Mouse (Mus musculus) lung, embryonic 14.5 days (tissue): ENCODE measurements at regions not wholly inside any gene's neighbourhood (a gene's known extent, or its start where the extent isn't known, plus 50 kb on each side); places are given as distances from the start of the nearest gene placed in this dataset.

Source experiments
- ATAC-seq: fragments of 200-750 bp; cut with Nextera tagmentation; 2 replicates; pipeline ENCODE4 v1.8.0; 2017; ENCODE audit warnings: mild to moderate bottlenecking, moderate TSS enrichment, moderate library complexity; ENCODE audit not compliant: insufficient read depth
- DNase-seq: peaks from one replicate; pipeline ENCODE4 v3.0.0-alpha.2; 2015
- H3K27ac ChIP-seq: fragments of 300-500 bp; sonication (generic); 2 replicates; pipeline ENCODE4 v1.5.1; 2014; ENCODE audit warnings: low read depth, mild to moderate bottlenecking, moderate library complexity
- H3K27me3 ChIP-seq: fragments of 300-500 bp; sonication (generic); 2 replicates; pipeline ENCODE4 v1.6.1; 2014; ENCODE audit warnings: low read length, control low read depth; ENCODE audit not compliant: insufficient read depth
- H3K36me3 ChIP-seq: fragments of 300-500 bp; sonication (generic); 2 replicates; pipeline ENCODE4 v1.6.1; 2014; ENCODE audit warnings: control low read depth; ENCODE audit not compliant: insufficient read depth
- H3K4me1 ChIP-seq: fragments of 300-500 bp; sonication (generic); 2 replicates; pipeline ENCODE4 v1.6.1; 2014; ENCODE audit warnings: antibody characterized with exemption, control low read depth; ENCODE audit not compliant: insufficient read depth
- H3K4me2 ChIP-seq: fragments of 300-500 bp; sonication (generic); 2 replicates; pipeline ENCODE4 v1.6.1; 2014; ENCODE audit warnings: mild to moderate bottlenecking
- H3K4me3 ChIP-seq: fragments of 300-500 bp; sonication (generic); 2 replicates; pipeline ENCODE4 v1.5.1; 2014; ENCODE audit warnings: low read depth, low read length
- H3K9ac ChIP-seq: fragments of 300-500 bp; sonication (generic); 2 replicates; pipeline ENCODE4 v1.6.1; 2014
- H3K9me3 ChIP-seq: fragments of 300-500 bp; sonication (generic); 2 replicates; pipeline ENCODE4 v1.6.1; 2016; ENCODE audit warnings: low read depth, low read length, control low read depth
- CTCF ChIP-seq: IDR thresholded peaks from 2 replicates; pipeline ENCODE4 v1.5.1; 2016; ENCODE audit warnings: antibody characterized with exemption, low read depth
- WGBS: fragments of 180-500 bp; shearing (Covaris S2); extraction: QIAGEN DNeasy Blood & Tissue Kit; methylation state at CpG from one replicate; pipeline ENCODE4 v1.1.7; 2014; 5-methylcytosine and 5-hydroxymethylcytosine counted together

DNA sequence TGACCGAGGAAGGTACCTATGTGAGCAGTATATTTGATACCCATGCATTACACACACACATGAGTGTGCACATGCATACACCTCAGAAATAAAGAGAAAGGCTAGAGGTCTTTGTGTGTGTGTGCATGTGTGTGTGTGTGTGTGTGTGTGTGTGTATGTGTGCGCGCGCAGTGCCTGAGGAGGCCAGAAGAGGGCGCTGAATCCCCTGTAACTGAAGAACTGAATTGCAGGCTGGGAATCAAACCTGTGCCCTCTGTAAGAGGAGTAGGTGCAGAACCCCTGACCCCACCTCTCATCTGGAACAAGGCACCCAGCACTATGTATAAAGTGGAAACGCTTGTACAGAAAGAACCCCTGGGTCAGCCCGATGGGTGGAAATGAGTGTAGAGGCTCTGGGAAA, 125.0 kb downstream of the Bmp7 start:
- ATAC-seq = no peak
- 0 out of 2 replicates have a peak, but pooled peaks have one; percentile 4 for TF ChIP-seq CTCF
- no peak overlapping the region for H3K27ac ChIP-seq
- no peak overlapping the region for H3K4me2 ChIP-seq
- H3K9me3 ChIP-seq = no peaks in the 10 kb centered on the region
- H3K27me3 ChIP-seq = no peaks in the 10 kb centered on the region
- WGBS = 90% methylated on average over 7 of the region's 7 CpGs
- no peaks in the 10 kb centered on the region for H3K36me3 ChIP-seq
- no peak overlapping the region for H3K9ac ChIP-seq
- no peak overlapping the region for H3K4me3 ChIP-seq
- no peaks in the 10 kb centered on the region for H3K4me1 ChIP-seq
- no peak for DNase-seq

DNA sequence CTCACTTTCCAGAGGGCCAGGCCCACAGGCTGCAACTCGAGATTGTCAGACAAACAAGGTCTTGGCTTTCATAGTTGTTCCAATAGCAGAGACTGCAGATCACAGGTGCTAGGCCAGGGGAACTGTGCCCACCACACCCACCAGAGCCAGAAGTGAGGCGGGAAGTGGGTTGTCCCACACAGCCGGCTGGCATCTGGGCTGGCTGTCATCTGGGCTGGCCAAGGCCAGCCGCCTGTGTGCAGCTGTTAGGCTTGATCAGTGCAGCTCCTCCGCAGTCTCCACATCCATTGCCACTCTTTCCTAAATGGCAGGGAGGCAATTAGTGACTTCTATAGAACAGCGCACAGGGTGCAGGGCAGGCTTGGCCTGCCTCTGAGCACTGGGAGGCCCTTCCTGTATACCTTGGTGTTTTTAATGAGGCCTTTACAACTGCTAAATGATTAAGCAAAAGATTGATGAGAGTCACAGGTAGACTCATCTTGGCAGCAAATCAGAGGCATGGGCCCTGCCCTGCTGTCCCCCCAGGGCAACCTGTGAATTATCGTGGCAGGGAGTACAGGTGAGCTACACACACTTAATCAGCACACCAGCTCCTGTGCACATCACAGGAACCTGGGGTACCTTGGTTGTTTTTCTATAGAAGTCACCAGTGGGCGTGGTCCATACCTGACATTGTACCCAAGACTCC, 122.9 kb downstream of the Bmp7 start:
- H3K4me2 ChIP-seq = no peak overlapping the region
- no peaks in the 10 kb centered on the region for H3K27me3 ChIP-seq
- no peak for TF ChIP-seq CTCF
- 58% methylated on average over 8 of the region's 8 CpGs for WGBS
- no peaks in the 10 kb centered on the region for H3K9me3 ChIP-seq
- H3K27ac ChIP-seq = no peak overlapping the region
- H3K9ac ChIP-seq = no peak overlapping the region
- ATAC-seq (no peak), DNase-seq (no peak)
- H3K4me1 ChIP-seq = no peaks in the 10 kb centered on the region
- no peaks in the 10 kb centered on the region for H3K36me3 ChIP-seq
- H3K4me3 ChIP-seq = no peak overlapping the region
